14 mouse cellular contexts compared by ENCODE assay signal in the genomic region with DNA sequence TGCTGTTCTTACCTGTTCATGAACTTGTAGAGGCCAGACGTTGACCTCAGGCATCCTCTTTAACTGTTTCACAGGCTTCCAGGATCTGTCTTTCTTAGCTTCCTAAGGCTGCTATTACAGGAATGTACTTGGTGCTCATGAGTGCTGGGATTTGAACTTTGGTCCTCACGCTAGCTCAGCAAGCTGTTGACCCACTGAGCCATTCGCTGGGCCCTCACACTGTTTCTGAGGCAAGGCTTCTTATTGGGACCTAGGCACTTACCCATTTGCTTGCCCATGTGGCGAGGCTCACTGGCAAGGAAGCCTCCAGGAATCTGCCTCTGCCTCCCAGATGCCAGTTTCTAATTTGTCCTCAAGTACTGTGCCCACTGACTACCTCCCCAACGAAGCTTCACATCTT. TPM values are rescaled to one million over a fixed set of nuclear protein-coding genes. Genes with fewer than 3 reads are reported as not detected.
A peak's percentile ranks its signal among the peaks of the same experiment; 100 is the strongest.
DNase-seq lines count a peak whose midpoint lies in the region; ATAC-seq and TF ChIP-seq lines count a peak whose summit lies in the region.
"Had no signal": no experiment of that assay in that cellular context is flagged by ENCODE, and none has a peak within 500 bp of the region (broad histone marks: within the 10 kb centered on the region; RNA-seq: fewer than 3 reads in every experiment).

No protein-coding gene starts in this region.

- no peaks in the 10 kb centered on the region; the same call in 1 of the 2 replicates for H3K36me3 ChIP-seq in hindbrain, embryonic 10.5 days
- H3K36me3 ChIP-seq in hindbrain, postnatal 0 days (ENCODE audit: insufficient read depth, low read length), result no peaks in the 10 kb centered on the region
- no peaks in the 10 kb centered on the region for H3K36me3 ChIP-seq in neural tube, embryonic 12.5 days
- no peaks in the 10 kb centered on the region for H3K36me3 ChIP-seq in neural tube, embryonic 15.5 days
- H3K36me3 ChIP-seq in kidney, embryonic 16.5 days (ENCODE audit: insufficient read depth, low read length), result no peaks in the 10 kb centered on the region
- H3K36me3 ChIP-seq in forebrain, embryonic 15.5 days, result no peaks in the 10 kb centered on the region

- WGBS in hindbrain, embryonic 10.5 days, result 49% methylated on average over 5 of the region's 5 CpGs
- WGBS in hindbrain, postnatal 0 days, result 54% methylated on average over 5 of the region's 5 CpGs
- WGBS in neural tube, embryonic 12.5 days, result 53% methylated on average over 5 of the region's 5 CpGs
- WGBS in neural tube, embryonic 15.5 days, result 52% methylated on average over 5 of the region's 5 CpGs
- 51% methylated on average over 5 of the region's 5 CpGs for WGBS in kidney, embryonic 16.5 days
- 52% methylated on average over 5 of the region's 5 CpGs for WGBS in forebrain, embryonic 15.5 days

- H3K27me3 ChIP-seq in hindbrain, embryonic 10.5 days (ENCODE audit: insufficient read depth, poor library complexity, severe bottlenecking), result peaks cover 23% of the 10 kb centered on the region
- H3K27me3 ChIP-seq in hindbrain, postnatal 0 days (ENCODE audit: insufficient read depth, low read length), result no peaks in the 10 kb centered on the region
- H3K27me3 ChIP-seq in neural tube, embryonic 12.5 days (replicated peaks), result peaks cover 4% of the 10 kb centered on the region; the same call in 1 of the 2 replicates
- H3K27me3 ChIP-seq in neural tube, embryonic 15.5 days (replicated peaks), result peaks cover 3% of the 10 kb centered on the region; the same call in 1 of the 2 replicates
- 0 out of 2 replicates have a peak, but pooled peaks cover 2% of the 10 kb centered on the region for H3K27me3 ChIP-seq in kidney, embryonic 16.5 days (ENCODE audit: insufficient read depth, low read length)
- peaks cover 4% of the 10 kb centered on the region; the same call in 1 of the 2 replicates for H3K27me3 ChIP-seq in forebrain, embryonic 15.5 days

- no peak for TF ChIP-seq CTCF in hindbrain, postnatal 0 days (IDR thresholded peaks at IDR 0.05; ENCODE audit: low read depth)

- no peak overlapping the region for H3K9ac ChIP-seq in hindbrain, postnatal 0 days (replicated peaks; ENCODE audit: low read length)
- H3K9ac ChIP-seq in neural tube, embryonic 12.5 days, result no peak overlapping the region
- H3K9ac ChIP-seq in neural tube, embryonic 15.5 days (replicated peaks), result no peak overlapping the region
- 0 out of 2 replicates have a peak overlapping the region, but pooled peaks have one; percentile 11 for H3K9ac ChIP-seq in kidney, embryonic 16.5 days (replicated peaks; ENCODE audit: low read length)
- H3K9ac ChIP-seq in forebrain, embryonic 15.5 days (replicated peaks), result no peak overlapping the region

- no peaks in the 10 kb centered on the region for H3K9me3 ChIP-seq in hindbrain, embryonic 10.5 days
- H3K9me3 ChIP-seq in hindbrain, postnatal 0 days (ENCODE audit: low read length), result no peaks in the 10 kb centered on the region
- H3K9me3 ChIP-seq in neural tube, embryonic 12.5 days, result no peaks in the 10 kb centered on the region
- H3K9me3 ChIP-seq in neural tube, embryonic 15.5 days (replicated peaks), result no peaks in the 10 kb centered on the region
- H3K9me3 ChIP-seq in kidney, embryonic 16.5 days (ENCODE audit: low read length), result no peaks in the 10 kb centered on the region
- no peaks in the 10 kb centered on the region for H3K9me3 ChIP-seq in forebrain, embryonic 15.5 days

- ATAC-seq in hindbrain, postnatal 0 days, result no peak
- no peak for ATAC-seq in neural tube, embryonic 12.5 days (ENCODE audit: low FRiP score, low read depth)
- ATAC-seq in neural tube, embryonic 15.5 days (ENCODE audit: low FRiP score), result no peak
- no peak for ATAC-seq in kidney, embryonic 16.5 days (ENCODE audit: low FRiP score, low TSS enrichment)
- ATAC-seq in forebrain, embryonic 15.5 days (replicated peaks), result no peak
- ATAC-seq: forebrain, embryonic 16.5 days had no signal

- H3K27ac ChIP-seq in hindbrain, embryonic 10.5 days, result no peak overlapping the region
- H3K27ac ChIP-seq in hindbrain, postnatal 0 days, result no peak overlapping the region
- H3K27ac ChIP-seq in neural tube, embryonic 12.5 days, result no peak overlapping the region
- H3K27ac ChIP-seq in neural tube, embryonic 15.5 days (replicated peaks), result no peak overlapping the region
- H3K27ac ChIP-seq in kidney, embryonic 16.5 days (ENCODE audit: low read length), result no peak overlapping the region
- no peak overlapping the region for H3K27ac ChIP-seq in forebrain, embryonic 15.5 days (replicated peaks)

- peak overlapping the region; percentile 98; the same call in 1 of the 2 replicates for H3K4me3 ChIP-seq in hindbrain, embryonic 10.5 days
- no peak overlapping the region for H3K4me3 ChIP-seq in hindbrain, postnatal 0 days (ENCODE audit: low read length)
- no peak overlapping the region for H3K4me3 ChIP-seq in neural tube, embryonic 12.5 days
- no peak overlapping the region for H3K4me3 ChIP-seq in neural tube, embryonic 15.5 days (replicated peaks)
- no peak overlapping the region; the same call in 1 of the 2 replicates for H3K4me3 ChIP-seq in kidney, embryonic 16.5 days (ENCODE audit: low read length)
- H3K4me3 ChIP-seq in forebrain, embryonic 15.5 days, result no peak overlapping the region

- no peak for DNase-seq in hindbrain, embryonic 10.5 days (ENCODE audit: low spot score)
- DNase-seq in hindbrain, postnatal 0 days (ENCODE audit: low spot score), result no peak
- DNase-seq in left cerebral cortex, adult 8-10 months (ENCODE audit: low spot score in 2 of 2), result no peak
- DNase-seq: adrenal gland, postnatal 14 days; cerebellum, adult 9-11 months; thymus, postnatal 4 days had no signal

- H3K4me1 ChIP-seq in hindbrain, embryonic 10.5 days (replicated peaks), result peaks cover 24% of the 10 kb centered on the region
- peaks cover 14% of the 10 kb centered on the region for H3K4me1 ChIP-seq in hindbrain, postnatal 0 days (ENCODE audit: insufficient read depth, low read length)
- H3K4me1 ChIP-seq in neural tube, embryonic 12.5 days, result peaks cover 15% of the 10 kb centered on the region
- H3K4me1 ChIP-seq in neural tube, embryonic 15.5 days, result peaks cover 32% of the 10 kb centered on the region
- H3K4me1 ChIP-seq in kidney, embryonic 16.5 days (ENCODE audit: insufficient read depth, low read length), result peaks cover 23% of the 10 kb centered on the region
- H3K4me1 ChIP-seq in forebrain, embryonic 15.5 days, result peaks cover 25% of the 10 kb centered on the region

- H3K4me2 ChIP-seq in hindbrain, postnatal 0 days (ENCODE audit: low read depth, low read length), result no peak overlapping the region
- 0 out of 2 replicates have a peak overlapping the region, but pooled peaks have one; percentile 72 for H3K4me2 ChIP-seq in neural tube, embryonic 12.5 days (replicated peaks)
- H3K4me2 ChIP-seq in neural tube, embryonic 15.5 days, result no peak overlapping the region; the same call in 1 of the 2 replicates
- peak overlapping the region; percentile 85 for H3K4me2 ChIP-seq in kidney, embryonic 16.5 days (replicated peaks; ENCODE audit: low read depth, low read length)
- H3K4me2 ChIP-seq in forebrain, embryonic 15.5 days (replicated peaks), result no peak overlapping the region

RNA-seq across cellular contexts. Expression of a gene that starts 1.4 kb away (rescaled TPM):
- 68.0 and 70.6 TPM in 2 replicates for polyA plus RNA-seq in hindbrain, embryonic 10.5 days (2016; fragmentation: Nextera tagmentation; extraction: Ambion mirVana)
- total RNA-seq in hindbrain, postnatal 0 days (2014; rRNA removed), result 132 and 134 TPM in 2 replicates
- polyA plus RNA-seq in hindbrain, postnatal 0 days (2015; fragmentation: Nextera tagmentation; extraction: Ambion mirVana), result 59.5 and 63.6 TPM in 2 replicates
- polyA plus RNA-seq in neural tube, embryonic 12.5 days (2016; fragmentation: Nextera tagmentation; extraction: Ambion mirVana), result 96.7 and 98.4 TPM in 2 replicates
- 73.1 and 74.1 TPM in 2 replicates for polyA plus RNA-seq in neural tube, embryonic 15.5 days (2015; fragmentation: Nextera tagmentation; extraction: Ambion mirVana)
- 81.5 and 84.7 TPM in 2 replicates for polyA plus RNA-seq in kidney, embryonic 16.5 days (2015; fragmentation: Nextera tagmentation; extraction: Ambion mirVana)
- total RNA-seq in left cerebral cortex, adult 8-10 months (2022), result 10 to 100 TPM; 79.2 to 88.1 (median 83.0) TPM
- 66.1 and 74.2 TPM in 2 replicates for polyA plus RNA-seq in forebrain, embryonic 15.5 days (2015; fragmentation: Nextera tagmentation; extraction: Ambion mirVana)

RNA-seq across cellular contexts. Expression of a gene that starts 1.8 kb away (rescaled TPM):
- polyA plus RNA-seq in hindbrain, embryonic 10.5 days (2016; fragmentation: Nextera tagmentation; extraction: Ambion mirVana), result 0.76 and 1.3 TPM in 2 replicates
- total RNA-seq in hindbrain, postnatal 0 days (2014; rRNA removed), result not detected in 2 replicates
- 1.4 and 1.8 TPM in 2 replicates for polyA plus RNA-seq in hindbrain, postnatal 0 days (2015; fragmentation: Nextera tagmentation; extraction: Ambion mirVana)
- 1.5 and 1.6 TPM in 2 replicates for polyA plus RNA-seq in neural tube, embryonic 12.5 days (2016; fragmentation: Nextera tagmentation; extraction: Ambion mirVana)
- 0.47 TPM in 1 of 2 replicates, not detected in the other for polyA plus RNA-seq in neural tube, embryonic 15.5 days (2015; fragmentation: Nextera tagmentation; extraction: Ambion mirVana)
- 0.71 and 0.72 TPM in 2 replicates for polyA plus RNA-seq in kidney, embryonic 16.5 days (2015; fragmentation: Nextera tagmentation; extraction: Ambion mirVana)
- 1 to 10 TPM in 3 of 4 experiments, not detected in 1; 1.2 to 1.7 (median 1.6) TPM for total RNA-seq in left cerebral cortex, adult 8-10 months (2022)
- polyA plus RNA-seq in forebrain, embryonic 15.5 days (2015; fragmentation: Nextera tagmentation; extraction: Ambion mirVana), result 0.80 and 0.91 TPM in 2 replicates
- total RNA-seq: liver, adult 2 months; neutrophil, adult 5-6 weeks had no signal
- polyA plus RNA-seq: forebrain, embryonic 16.5 days; liver, adult 2 months; small intestine, adult 2 months had no signal

Comparison
In these comparisons a context has a peak if more than half of its experiments do, and no peak if none do; other contexts are left out.
1. H3K4me2 ChIP-seq: peak in neural tube, embryonic 12.5 days (single experiment) and kidney, embryonic 16.5 days (single experiment); none in hindbrain, postnatal 0 days (single experiment), neural tube, embryonic 15.5 days (single experiment) and forebrain, embryonic 15.5 days (single experiment).